Mouse (Mus musculus) erythroblast, embryonic 14.5 days (primary cell): ENCODE results near the gene Hnrnpk. TPM values are rescaled to one million over a fixed set of nuclear protein-coding genes. Genes with fewer than 3 reads are reported as not detected.
"Not testable (repeated sequence)": the region's sequence is repeated elsewhere in the genome, so short reads cannot be mapped to it uniquely, and the experiment has no call there.

Experiments used
- H3K27me3 ChIP-seq: 2 replicates; pipeline ENCODE4 v1.6.1; 2012; ENCODE audit warnings: inconsistent platforms; ENCODE audit not compliant: control insufficient read depth
- H3K36me3 ChIP-seq: 2 replicates; pipeline ENCODE4 v1.6.1; 2012; ENCODE audit warnings: mild to moderate bottlenecking, inconsistent platforms; ENCODE audit not compliant: control insufficient read depth
- H3K4me1 ChIP-seq: 2 replicates; pipeline ENCODE4 v1.6.1; 2012; ENCODE audit warnings: inconsistent platforms; ENCODE audit not compliant: control insufficient read depth
- H3K4me3 ChIP-seq: replicated peaks from 2 replicates; pipeline ENCODE3; 2012; ENCODE audit warnings: moderate library complexity, mild to moderate bottlenecking, inconsistent platforms
- H3K9me3 ChIP-seq: 2 replicates; pipeline ENCODE4 v1.6.1; 2012; ENCODE audit warnings: low read length, inconsistent platforms, mixed read lengths; ENCODE audit not compliant: control insufficient read depth
- GATA1 ChIP-seq: IDR thresholded peaks from 2 replicates; pipeline ENCODE4 v1.6.1; 2012; ENCODE audit warnings: low read length, inconsistent platforms, mixed read lengths
- TAL1 ChIP-seq: IDR thresholded peaks from 3 replicates; pipeline ENCODE4 v1.6.1; 2012; ENCODE audit warnings: low read length, inconsistent platforms, mixed read lengths
- polyA plus RNA-seq: library from polyadenylated mRNA; stranded (reverse); fragments of >175 nt; gene quantifications from 2 replicates; pipeline ENCODE4 v1.2.3, GENCODE M21; 2012

Hnrnpk gene
- polyA plus RNA-seq, 1 experiment, result 23.2 TPM

DNA sequence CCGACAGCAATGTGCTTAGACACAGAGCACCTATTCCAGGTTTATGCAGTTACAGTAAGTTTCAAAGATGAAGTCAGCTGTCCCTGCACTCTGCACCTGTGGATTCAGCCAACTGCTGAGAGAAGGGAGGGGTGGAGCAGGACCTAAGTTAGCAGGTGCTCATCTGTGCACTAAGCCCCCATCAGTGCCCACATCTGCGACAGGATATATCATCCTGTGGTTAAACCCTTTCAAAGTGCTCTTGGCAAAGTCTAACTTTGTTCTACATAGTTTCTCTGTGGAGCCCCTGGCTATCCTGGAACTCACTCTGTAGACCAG lies 30.0 kb downstream of the Hnrnpk start:
- Histone ChIP-seq H3K27me3 (0 out of 2 replicates have a peak, but pooled peaks cover 3% of the 10 kb centered on the region), H3K4me3 (no peak overlapping the region), H3K36me3 (no peaks in the 10 kb centered on the region), H3K4me1 (no peaks in the 10 kb centered on the region), H3K9me3 (peaks cover 32% of the 10 kb centered on the region)
- TF ChIP-seq GATA1 (no peak), TAL1 (no peak)

DNA sequence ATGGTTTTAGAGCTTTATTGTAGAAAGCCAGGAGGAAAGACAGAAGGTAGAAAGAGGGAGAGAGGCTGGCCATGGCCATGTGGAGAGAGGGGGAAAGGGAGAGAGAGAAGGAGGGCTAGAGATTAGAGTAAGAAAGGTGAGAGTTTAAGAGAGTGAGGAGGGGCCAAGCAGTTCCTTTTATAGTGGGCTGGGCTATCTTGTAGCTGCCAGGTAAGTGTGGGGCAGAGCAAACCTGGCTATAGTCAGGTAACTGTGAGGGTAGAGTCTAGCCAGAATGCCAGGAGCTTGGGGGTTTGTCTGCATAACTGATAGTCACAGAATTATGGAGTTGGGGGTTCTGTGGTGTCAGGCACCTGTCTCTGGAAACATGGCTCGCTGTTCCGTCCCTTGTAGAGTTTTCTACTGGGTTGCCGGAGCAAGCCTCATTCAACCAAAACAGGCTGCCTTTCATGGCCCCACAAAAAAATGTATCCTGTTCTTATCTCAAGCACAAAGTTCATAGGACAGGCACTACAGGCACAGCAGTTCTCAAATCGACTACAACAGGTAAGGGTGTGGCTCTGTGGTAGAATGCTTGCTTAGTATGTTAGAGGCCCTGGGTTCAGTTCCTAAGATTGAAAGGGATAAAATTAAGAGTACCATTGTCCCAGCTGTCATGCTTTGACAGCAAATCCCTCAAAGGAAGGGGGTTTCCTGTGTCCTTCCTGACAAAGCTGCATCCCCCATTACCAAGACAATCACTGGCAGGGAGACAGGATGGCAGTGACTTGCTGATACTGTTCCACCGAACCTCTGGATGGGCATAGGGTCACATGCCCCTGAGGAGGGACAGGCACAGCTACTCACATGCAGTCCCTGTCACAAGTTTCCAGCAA lies 30.6 kb downstream of the Hnrnpk start:
- H3K4me3 ChIP-seq, result no peak overlapping the region
- H3K36me3 ChIP-seq, result no peaks in the 10 kb centered on the region
- 0 out of 2 replicates have a peak, but pooled peaks cover 3% of the 10 kb centered on the region for H3K27me3 ChIP-seq
- H3K9me3 ChIP-seq, result peaks cover 32% of the 10 kb centered on the region
- no peak for TF ChIP-seq TAL1
- no peak for TF ChIP-seq GATA1
- H3K4me1 ChIP-seq, result no peaks in the 10 kb centered on the region

DNA sequence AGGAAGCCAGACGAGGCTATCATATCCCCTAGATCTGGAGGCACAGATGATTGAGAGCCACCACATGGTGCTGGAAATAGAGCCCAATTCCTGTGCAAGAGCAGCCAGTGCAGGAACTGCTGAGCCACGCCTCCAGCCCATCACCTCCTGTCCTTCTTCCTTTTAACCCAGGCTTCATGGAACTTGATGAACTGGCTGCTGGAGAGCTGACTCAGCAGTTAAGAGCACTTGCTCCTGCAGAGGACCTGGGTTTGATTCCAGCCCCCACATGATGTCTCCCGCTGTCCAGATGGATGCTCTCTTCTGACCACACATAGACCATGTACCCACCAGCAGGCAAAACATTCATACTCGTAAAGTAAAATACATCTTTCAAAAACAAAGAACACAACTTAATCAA lies 34.3 kb downstream of the Hnrnpk start:
- TF ChIP-seq GATA1 (no peak), TAL1 (no peak)
- 0 out of 2 replicates have a peak, but pooled peaks cover 3% of the 10 kb centered on the region for H3K27me3 ChIP-seq
- peaks cover 1% of the 10 kb centered on the region for H3K9me3 ChIP-seq
- H3K36me3 ChIP-seq, result no peaks in the 10 kb centered on the region
- H3K4me1 ChIP-seq, result peaks cover 5% of the 10 kb centered on the region
- no peak overlapping the region for H3K4me3 ChIP-seq

DNA sequence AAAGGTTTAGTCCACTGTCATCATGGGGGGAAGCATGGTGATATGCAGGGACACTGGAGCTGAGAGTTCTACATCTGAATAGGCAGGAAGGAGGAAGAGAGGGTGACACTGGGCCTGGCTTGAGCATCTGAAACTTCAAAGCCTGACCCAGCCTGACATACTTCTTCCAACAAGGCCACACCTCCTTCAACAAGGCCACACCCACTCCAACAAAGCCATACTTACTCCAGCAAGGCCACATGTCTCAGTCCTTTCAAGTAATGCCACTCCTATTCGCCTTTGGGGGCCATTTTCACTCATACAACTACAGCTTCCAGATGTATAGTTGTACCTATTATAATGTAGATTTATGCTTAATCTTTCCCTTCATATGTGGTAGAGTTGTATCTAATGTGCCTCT lies 35.5 kb downstream of the Hnrnpk start:
- no peak overlapping the region for H3K4me3 ChIP-seq
- no peaks in the 10 kb centered on the region for H3K9me3 ChIP-seq
- TF ChIP-seq TAL1, result no peak
- TF ChIP-seq GATA1, result no peak
- no peaks in the 10 kb centered on the region for H3K36me3 ChIP-seq
- no peaks in the 10 kb centered on the region for H3K27me3 ChIP-seq
- H3K4me1 ChIP-seq, result peaks cover 5% of the 10 kb centered on the region

DNA sequence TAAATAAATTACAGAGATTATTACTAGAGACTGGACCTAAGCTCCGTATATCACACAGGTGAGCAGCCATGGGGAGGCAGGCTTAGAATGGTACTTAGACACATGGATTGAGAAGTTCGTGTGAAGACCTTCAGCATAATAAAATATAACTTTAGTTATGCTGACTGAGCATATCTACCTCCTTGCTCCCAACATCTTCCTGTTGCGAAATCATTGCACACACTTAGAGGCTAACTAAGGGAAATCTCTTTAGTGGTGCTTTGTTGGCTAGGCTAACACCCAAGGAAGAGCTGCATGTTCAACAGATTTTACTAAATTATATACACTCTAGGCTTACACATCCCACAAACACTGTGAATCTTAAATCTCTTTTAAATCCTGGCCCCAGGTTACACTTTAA lies 36.8 kb downstream of the Hnrnpk start:
- Histone ChIP-seq H3K4me1 (peaks cover 5% of the 10 kb centered on the region), H3K9me3 (0 out of 2 replicates have a peak, but pooled peaks cover 2% of the 10 kb centered on the region), H3K36me3 (no peaks in the 10 kb centered on the region), H3K4me3 (no peak overlapping the region), H3K27me3 (no peaks in the 10 kb centered on the region)
- TF ChIP-seq TAL1, result no peak
- TF ChIP-seq GATA1, result no peak

DNA sequence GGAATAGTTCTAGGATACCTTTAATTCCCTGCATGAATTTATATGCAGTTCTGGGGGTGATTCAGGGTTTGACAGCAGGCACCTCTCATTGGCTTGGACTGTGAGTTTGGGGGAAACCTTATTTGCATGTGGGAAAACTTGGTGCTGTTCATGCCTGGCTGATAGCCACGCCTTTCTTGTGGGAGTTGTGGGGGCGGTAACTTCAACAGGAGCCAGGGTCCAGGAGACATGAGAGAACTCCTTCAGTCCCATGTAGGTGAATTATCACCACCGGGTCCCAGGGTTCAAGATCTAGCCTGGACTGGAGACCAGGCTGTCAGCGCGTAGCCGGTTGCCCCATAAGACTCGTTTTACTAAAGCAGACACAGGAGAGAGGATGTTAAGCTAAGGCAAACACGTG lies 38.0 kb downstream of the Hnrnpk start:
- not testable (repeated sequence) for H3K36me3 ChIP-seq, H3K27me3 ChIP-seq, H3K4me3 ChIP-seq, H3K9me3 ChIP-seq, H3K4me1 ChIP-seq

DNA sequence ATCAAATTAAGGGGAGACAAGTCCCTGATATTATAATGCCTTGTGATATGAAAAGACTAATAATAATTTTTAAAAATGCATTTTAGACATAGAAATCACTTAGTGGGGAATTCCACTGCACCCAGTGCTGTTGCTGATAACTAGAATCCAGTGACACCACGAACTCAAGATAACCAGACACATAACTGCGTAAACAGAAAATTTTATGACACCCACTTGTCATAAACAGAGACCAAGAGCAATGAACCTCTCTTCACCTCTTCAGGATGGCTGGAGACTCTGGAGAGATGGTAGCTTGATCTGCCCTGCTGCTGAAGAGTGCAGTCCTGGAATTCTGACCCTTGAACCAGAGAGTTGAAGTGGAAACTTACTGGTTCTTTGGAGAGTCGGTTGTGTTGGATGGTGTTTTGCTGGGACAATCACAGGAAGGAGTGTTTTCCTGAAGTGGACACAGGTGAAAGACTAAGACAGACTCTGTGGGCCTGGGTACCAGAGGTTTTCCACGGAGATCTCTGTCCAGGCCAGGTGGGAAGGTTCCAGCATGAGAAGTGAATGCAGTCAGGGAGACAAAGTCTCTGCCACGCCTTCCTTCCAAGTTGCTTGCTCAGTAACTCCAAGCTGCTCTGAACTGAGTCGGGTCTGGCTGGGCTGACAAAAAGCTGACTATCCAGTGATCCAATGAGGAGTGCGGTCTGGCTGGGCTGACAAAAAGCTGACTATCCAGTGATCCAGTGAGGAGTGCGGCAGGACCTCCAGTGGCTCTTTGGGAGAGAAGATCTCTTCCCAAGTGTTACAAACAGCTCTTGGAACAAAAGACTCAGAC lies 38.6 kb downstream of the Hnrnpk start:
- TF ChIP-seq GATA1, result no peak
- no peak for TF ChIP-seq TAL1
- H3K9me3 ChIP-seq, result 0 out of 2 replicates have a peak, but pooled peaks cover 2% of the 10 kb centered on the region
- H3K4me1 ChIP-seq, result peaks cover 5% of the 10 kb centered on the region
- H3K27me3 ChIP-seq, result no peaks in the 10 kb centered on the region
- H3K36me3 ChIP-seq, result no peaks in the 10 kb centered on the region
- no peak overlapping the region for H3K4me3 ChIP-seq

DNA sequence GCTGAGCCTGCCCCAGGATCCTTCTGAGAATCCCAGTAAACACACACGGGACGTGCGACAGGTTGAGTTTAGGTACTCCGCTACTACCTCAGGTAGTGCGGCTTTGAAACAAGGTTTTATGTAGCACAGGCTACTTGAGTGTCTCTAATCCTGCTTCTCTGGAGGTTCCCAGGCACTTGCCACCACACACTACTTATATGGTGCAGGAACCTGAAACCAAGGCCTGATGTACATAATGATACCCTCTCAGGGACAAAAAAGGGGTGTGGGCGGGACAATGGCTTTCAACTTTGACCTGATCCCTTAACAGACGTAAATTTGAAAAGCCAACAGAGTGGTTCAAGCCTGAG lies 43.9 kb downstream of the Hnrnpk start:
- H3K9me3 ChIP-seq, result 0 out of 2 replicates have a peak, but pooled peaks cover 2% of the 10 kb centered on the region
- H3K36me3 ChIP-seq, result no peaks in the 10 kb centered on the region
- peaks cover 11% of the 10 kb centered on the region for H3K4me1 ChIP-seq
- peak overlapping the region; percentile 67 for H3K4me3 ChIP-seq
- H3K27me3 ChIP-seq, result peaks cover 11% of the 10 kb centered on the region
- TF ChIP-seq TAL1 (no peak), GATA1 (no peak)

DNA sequence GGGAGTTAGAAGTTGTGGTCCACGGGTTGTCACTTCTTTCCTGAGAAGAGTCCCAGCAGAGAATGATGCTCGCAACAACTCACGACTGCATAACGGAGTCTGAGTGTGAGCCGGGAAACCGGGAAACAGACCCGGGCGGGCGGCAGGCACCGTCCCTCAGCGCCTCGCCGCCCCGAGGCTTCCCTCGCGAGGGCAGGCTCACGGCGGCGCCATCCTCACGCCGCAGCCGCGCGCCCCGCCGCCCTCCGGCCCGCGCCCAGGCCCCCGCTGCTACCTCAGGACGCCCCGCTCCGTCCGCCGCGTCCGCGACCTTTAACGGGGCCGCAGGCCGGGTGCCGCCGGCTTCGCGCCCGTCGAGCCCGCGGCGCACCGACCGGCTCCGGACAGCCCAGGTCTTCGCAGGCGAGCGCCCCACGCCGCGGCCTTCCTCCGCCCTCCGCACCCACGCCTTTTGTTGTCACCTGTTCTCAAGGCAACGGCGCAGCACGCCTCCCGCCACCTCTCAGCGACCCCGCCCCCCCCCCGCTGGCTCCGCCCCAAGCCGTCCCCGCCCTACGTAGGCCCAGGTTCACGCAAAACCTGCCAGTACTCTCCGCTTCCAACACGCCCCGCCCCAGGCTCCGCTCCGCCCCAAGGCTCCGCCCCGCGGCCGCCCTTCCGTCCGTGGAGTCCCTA lies 44.4 kb downstream of the Hnrnpk start, which contains the start of gene Kif27:
Gene Kif27 (minus strand): TSS at position 494 of the 675 bp plus-strand sequence.
- H3K9me3 ChIP-seq, result 0 out of 2 replicates have a peak, but pooled peaks cover 2% of the 10 kb centered on the region
- peak within 1 kb of the TSS; percentile 67 for H3K4me3 ChIP-seq
- no peak for TF ChIP-seq GATA1
- no peak for TF ChIP-seq TAL1
- H3K36me3 ChIP-seq, result no peaks in the 10 kb centered on the region
- peaks cover 11% of the 10 kb centered on the region for H3K27me3 ChIP-seq
- H3K4me1 ChIP-seq, result peaks cover 11% of the 10 kb centered on the region
